Mouse (Mus musculus) forebrain, embryonic 11.5 days (tissue): ENCODE data around the gene Zup1. TPM values are rescaled to one million over a fixed set of nuclear protein-coding genes. Genes with fewer than 3 reads are reported as not detected.
"Not testable (repeated sequence)": the region's sequence is repeated elsewhere in the genome, so short reads cannot be mapped to it uniquely, and the experiment has no call there.

Experiments
- ATAC-seq: fragments of 200-750 bp; cut with Nextera tagmentation; replicated peaks from 2 replicates; pipeline ENCODE4 v1.8.0; 2017; ENCODE audit warnings: moderate TSS enrichment; ENCODE audit not compliant: low FRiP score
- DNase-seq: peaks from one replicate; pipeline ENCODE4 v3.0.0-alpha.2; 2017; ENCODE audit warnings: low spot score
- H3K27ac ChIP-seq: fragments of 300-500 bp; sonication (generic); 2 replicates; pipeline ENCODE4 v1.5.1; 2014; ENCODE audit warnings: low read depth, low read length
- H3K27me3 ChIP-seq: fragments of 300-500 bp; sonication (generic); 2 replicates; pipeline ENCODE4 v1.6.1; 2014; ENCODE audit warnings: mild to moderate bottlenecking, low read length, mixed read lengths; ENCODE audit not compliant: control insufficient read depth, insufficient read depth
- H3K36me3 ChIP-seq: fragments of 300-500 bp; sonication (generic); 2 replicates; pipeline ENCODE4 v1.6.1; 2014; ENCODE audit warnings: mild to moderate bottlenecking, low read length, moderate library complexity, mixed read lengths; ENCODE audit not compliant: control insufficient read depth, insufficient read depth
- H3K4me1 ChIP-seq: fragments of 300-500 bp; sonication (generic); replicated peaks from 2 replicates; pipeline ENCODE4 v1.6.1; 2014; ENCODE audit warnings: low read length, mixed read lengths; ENCODE audit not compliant: control insufficient read depth, insufficient read depth
- H3K4me2 ChIP-seq: fragments of 300-500 bp; sonication (generic); 2 replicates; pipeline ENCODE4 v1.6.1; 2014; ENCODE audit warnings: low read depth, mild to moderate bottlenecking, low read length, moderate library complexity, mixed read lengths; ENCODE audit not compliant: severe bottlenecking
- H3K4me3 ChIP-seq: fragments of 300-500 bp; sonication (generic); 2 replicates; pipeline ENCODE4 v1.5.1; 2014; ENCODE audit warnings: low read depth, low read length
- H3K9ac ChIP-seq: fragments of 300-500 bp; sonication (generic); 2 replicates; pipeline ENCODE4 v1.6.1; 2014; ENCODE audit warnings: low read length
- H3K9me3 ChIP-seq: fragments of 300-500 bp; sonication (generic); 2 replicates; pipeline ENCODE4 v1.6.1; 2016; ENCODE audit warnings: low read length, mixed read lengths; ENCODE audit not compliant: control insufficient read depth
- WGBS: fragments of 180-500 bp; shearing (Covaris S2); extraction: QIAGEN DNeasy Blood & Tissue Kit; methylation state at CpG from one replicate; pipeline ENCODE4 v1.1.7; 2014; 5-methylcytosine and 5-hydroxymethylcytosine counted together
- polyA plus RNA-seq: library from polyadenylated mRNA; unstranded; fragments of >200 nt; fragmentation: Nextera tagmentation; extraction: Ambion mirVana; gene quantifications from 2 replicates; pipeline ENCODE4 v1.2.1, GENCODE M21; 2014

Gene Zup1
- polyA plus RNA-seq, result 25.4 and 27.1 TPM in 2 replicates

DNA sequence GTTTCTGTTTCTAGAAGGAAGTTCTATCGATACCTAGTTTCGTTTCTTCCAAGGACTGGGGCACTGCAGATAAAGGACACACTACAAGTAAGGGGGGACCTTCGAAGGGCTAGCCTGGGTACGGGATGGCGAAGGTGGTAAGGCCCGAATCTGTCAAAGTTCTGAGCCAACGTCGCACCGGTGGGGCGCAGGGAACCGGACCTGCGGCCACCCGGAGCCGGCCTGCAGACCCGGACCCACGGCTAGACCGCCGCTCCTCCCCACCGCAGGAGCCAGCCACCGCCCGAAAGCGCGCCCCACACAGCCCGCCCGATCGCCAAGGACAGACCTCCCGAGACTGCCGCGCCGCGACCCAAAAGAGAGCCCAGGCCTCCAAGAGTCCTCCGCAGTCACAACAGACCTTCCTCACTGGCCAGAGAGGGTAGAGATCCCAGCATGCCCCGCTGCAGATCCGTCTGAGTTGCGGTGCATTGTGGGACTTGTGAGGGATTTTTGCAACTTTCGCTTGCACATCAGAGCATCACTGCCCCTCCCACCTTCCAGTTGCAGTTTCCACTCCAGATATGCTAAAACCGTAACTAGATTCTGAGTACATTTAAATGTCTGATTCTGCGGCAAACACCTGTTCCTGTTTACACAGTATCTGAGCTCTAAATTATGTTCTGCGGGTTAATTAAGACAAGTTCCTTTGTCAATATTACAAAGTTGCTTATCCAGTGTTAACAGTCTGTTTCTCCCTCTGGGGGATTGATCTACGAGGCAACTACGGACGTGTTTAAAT, at the start of gene Zup1:
Gene Zup1 (minus strand): TSS at position 467 of the 781 bp plus-strand sequence.
- Histone ChIP-seq H3K4me2 (peak within 1 kb of the TSS; percentile 60), H3K36me3 (no peaks in the 10 kb centered on the region), H3K4me3 (peak within 1 kb of the TSS; percentile 70), H3K27ac (no peak within 1 kb of the TSS), H3K9me3 (no peaks in the 10 kb centered on the region), H3K9ac (peak within 1 kb of the TSS; percentile 93), H3K27me3 (no peaks in the 10 kb centered on the region), H3K4me1 (0 out of 2 replicates have a peak, but pooled peaks cover 2% of the 10 kb centered on the region)
- DNase-seq (peak; percentile 86), ATAC-seq (peak; percentile 96)
- WGBS, result 4% methylated on average over 42 of the region's 42 CpGs

GRCm38 (mm10) chr10:33998397-33998796, 47.3 kb upstream of the Zup1 start:
- Histone ChIP-seq H3K27me3 (no peaks in the 10 kb centered on the region), H3K9ac (no peak overlapping the region), H3K4me2 (no peak overlapping the region), H3K9me3 (no peaks in the 10 kb centered on the region), H3K4me1 (no peaks in the 10 kb centered on the region), H3K36me3 (no peaks in the 10 kb centered on the region; the same call in 1 of the 2 replicates), H3K4me3 (no peak overlapping the region), H3K27ac (no peak overlapping the region)
- ATAC-seq (no peak), DNase-seq (no peak)

DNA sequence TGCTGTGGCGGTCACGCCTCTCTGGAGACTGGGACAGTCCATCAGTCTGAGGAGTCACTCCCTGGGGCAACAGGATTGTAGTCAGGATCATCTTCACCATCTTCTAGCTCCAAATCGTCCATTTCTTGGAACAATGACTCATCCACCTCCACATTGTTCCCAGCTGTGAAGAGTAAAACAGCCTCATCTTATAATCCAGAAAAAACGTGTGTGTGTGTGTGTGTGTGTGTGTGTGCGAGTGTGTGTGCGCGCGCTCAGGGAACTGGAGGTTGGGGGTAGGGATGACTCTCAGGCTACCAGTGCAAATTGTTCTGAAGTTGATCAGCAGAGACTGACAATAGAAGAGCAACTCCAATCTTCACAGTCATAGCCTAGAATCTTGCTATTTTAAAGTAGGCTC, 45.6 kb upstream of the Zup1 start:
- not testable (repeated sequence) for H3K4me2 ChIP-seq, ATAC-seq, H3K36me3 ChIP-seq, H3K9ac ChIP-seq, H3K27me3 ChIP-seq, DNase-seq, H3K4me3 ChIP-seq, H3K27ac ChIP-seq, H3K9me3 ChIP-seq, H3K4me1 ChIP-seq
- WGBS, result 92% methylated on average over 6 of the region's 8 CpGs

DNA sequence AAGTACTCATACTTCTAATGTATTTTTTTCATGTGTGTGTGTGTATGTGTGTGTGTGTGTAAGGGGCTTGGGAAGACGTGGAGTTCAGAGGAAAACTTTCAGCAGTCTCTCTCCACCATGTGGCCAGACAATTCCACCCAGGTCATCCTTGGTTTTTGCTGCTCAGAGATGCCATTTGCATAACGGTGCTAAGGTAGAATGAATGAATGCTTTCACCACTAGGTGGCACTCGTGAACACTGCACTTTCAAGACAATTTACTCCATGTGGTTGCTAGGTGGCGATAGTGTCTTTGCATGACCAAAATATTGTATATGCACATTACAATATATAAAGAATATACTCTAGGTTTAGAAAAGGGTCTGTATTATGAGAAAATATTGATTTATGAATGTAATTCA, 35.7 kb upstream of the Zup1 start:
- Histone ChIP-seq H3K4me3 (no peak overlapping the region), H3K27me3 (no peaks in the 10 kb centered on the region), H3K36me3 (no peaks in the 10 kb centered on the region), H3K27ac (no peak overlapping the region), H3K9me3 (no peaks in the 10 kb centered on the region), H3K4me2 (no peak overlapping the region), H3K9ac (no peak overlapping the region), H3K4me1 (no peaks in the 10 kb centered on the region)
- 23% methylated on average over 4 of the region's 4 CpGs for WGBS
- ATAC-seq (peak; percentile 83), DNase-seq (peak; percentile 77)

GRCm38 (mm10) chr10:33974781-33975494, 23.9 kb upstream of the Zup1 start:
- Histone ChIP-seq H3K9ac (no peak overlapping the region), H3K4me2 (no peak overlapping the region), H3K36me3 (no peaks in the 10 kb centered on the region), H3K9me3 (no peaks in the 10 kb centered on the region), H3K4me1 (no peaks in the 10 kb centered on the region), H3K27ac (no peak overlapping the region), H3K27me3 (no peaks in the 10 kb centered on the region), H3K4me3 (no peak overlapping the region)
- 96% methylated on average over 7 of the region's 7 CpGs for WGBS
- no peak for ATAC-seq
- no peak for DNase-seq

- no peaks in the 10 kb centered on the region for H3K36me3 ChIP-seq
- H3K4me2 ChIP-seq, result no peak overlapping the region
- H3K27ac ChIP-seq, result no peak overlapping the region
- no peaks in the 10 kb centered on the region for H3K9me3 ChIP-seq
- DNase-seq (no peak), ATAC-seq (no peak)
- 0 out of 2 replicates have a peak, but pooled peaks cover 2% of the 10 kb centered on the region for H3K4me1 ChIP-seq
- 72% methylated on average over 3 of the region's 3 CpGs for WGBS
- no peak overlapping the region for H3K9ac ChIP-seq
- H3K27me3 ChIP-seq, result no peaks in the 10 kb centered on the region
- no peak overlapping the region for H3K4me3 ChIP-seq
Measured at GRCm38 (mm10) chr10:33952509-33952908, 1.4 kb upstream of the Zup1 start.

- Histone ChIP-seq H3K4me2 (no peak overlapping the region), H3K4me1 (0 out of 2 replicates have a peak, but pooled peaks cover 2% of the 10 kb centered on the region), H3K36me3 (no peaks in the 10 kb centered on the region; the same call in 1 of the 2 replicates), H3K9ac (no peak overlapping the region), H3K9me3 (no peaks in the 10 kb centered on the region), H3K4me3 (no peak overlapping the region), H3K27me3 (no peaks in the 10 kb centered on the region), H3K27ac (no peak overlapping the region)
- DNase-seq (no peak), ATAC-seq (no peak)
- 86% methylated on average over 2 of the region's 2 CpGs for WGBS
Measured at GRCm38 (mm10) chr10:33946336-33946735, 4.7 kb downstream of the Zup1 start.

- Histone ChIP-seq H3K27ac (no peak overlapping the region), H3K9me3 (no peaks in the 10 kb centered on the region), H3K9ac (no peak overlapping the region), H3K4me3 (no peak overlapping the region), H3K4me1 (0 out of 2 replicates have a peak, but pooled peaks cover 2% of the 10 kb centered on the region), H3K27me3 (no peaks in the 10 kb centered on the region), H3K4me2 (no peak overlapping the region), H3K36me3 (no peaks in the 10 kb centered on the region; the same call in 1 of the 2 replicates)
- ATAC-seq, result no peak
- WGBS, result 90% methylated on average over 3 of the region's 3 CpGs
- no peak for DNase-seq
Measured at GRCm38 (mm10) chr10:33945390-33945789, 5.7 kb downstream of the Zup1 start.
